Mouse (Mus musculus): Measurements from ENCODE around the gene Mettl21c.
"Not testable (repeated sequence)": the region's sequence is repeated elsewhere in the genome, so short reads cannot be mapped to it uniquely, and the experiment has no call there.

DNA sequence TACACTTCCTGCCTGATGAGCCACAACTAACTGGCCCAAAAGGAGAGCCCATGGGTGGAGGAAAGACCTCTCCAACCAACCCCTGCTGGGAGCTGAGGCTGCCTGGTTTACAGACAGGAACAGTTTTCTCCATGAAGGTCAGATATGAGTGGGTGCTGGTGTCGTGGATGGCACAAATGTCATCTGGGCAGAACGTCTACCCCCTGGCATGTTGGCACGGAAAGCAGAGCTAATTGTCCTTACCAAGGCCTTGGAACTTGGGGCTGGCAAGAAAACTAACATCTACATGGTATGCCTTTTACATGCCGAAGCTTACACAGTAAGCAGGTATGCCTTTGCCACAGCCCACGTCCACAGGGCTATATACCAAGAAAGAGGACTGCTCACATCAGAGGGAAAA, 25.9 kb upstream of the Mettl21c start:
- TF ChIP-seq CTCF (IDR thresholded peaks at IDR 0.05; ENCODE audit: low read depth, low read length); POLR2A (IDR thresholded peaks at IDR 0.05; ENCODE audit: borderline replicate concordance, low read depth, low read length): not testable (repeated sequence)
